Mouse (Mus musculus): ENCODE data around the gene Jund.

- TF ChIP-seq MYOD1 (IDR thresholded peaks at IDR 0.05; ENCODE audit: control insufficient read depth in 1 of 3, insufficient read length in 2 of 3, low read depth in 2 of 3) = no peak
- TF ChIP-seq TCF12 (IDR thresholded peaks at IDR 0.05; ENCODE audit: insufficient read depth, poor library complexity, severe bottlenecking) = no peak
- TF ChIP-seq MAX (IDR thresholded peaks at IDR 0.05; ENCODE audit: low read depth) = no peak
- TF ChIP-seq POLR2AphosphoS2 (IDR thresholded peaks at IDR 0.05; ENCODE audit: insufficient read length, low read depth) = no peak
- no peak for TF ChIP-seq TCF3 (IDR thresholded peaks at IDR 0.05; ENCODE audit: insufficient read length, low read depth)
- TF ChIP-seq POLR2A (IDR thresholded peaks at IDR 0.05; ENCODE audit: insufficient read length, low read depth) = no peak
- no peak for TF ChIP-seq REST (IDR thresholded peaks at IDR 0.05; ENCODE audit: insufficient read depth, insufficient read length)
- TF ChIP-seq USF1 (IDR thresholded peaks at IDR 0.05; ENCODE audit: low read depth) = no peak
- TF ChIP-seq CEBPB (IDR thresholded peaks at IDR 0.05; ENCODE audit: insufficient read depth, poor library complexity, severe bottlenecking) = no peak
- no peak for TF ChIP-seq E2F4 (IDR thresholded peaks at IDR 0.05; ENCODE audit: insufficient read depth)
- no peak for TF ChIP-seq SRF (IDR thresholded peaks at IDR 0.05; ENCODE audit: control insufficient read depth, insufficient read length, low read depth)
- TF ChIP-seq MYOG (IDR thresholded peaks at IDR 0.05; ENCODE audit: control insufficient read depth in 1 of 3, insufficient read depth in 1 of 3, insufficient read length in 2 of 3, low read depth in 2 of 3) = no peak
Measured at GRCm38 (mm10) chr8:70716521-70717400, 18.0 kb downstream of the Jund start.
